19 mouse cellular contexts compared by ENCODE assay signal in the genomic region with DNA sequence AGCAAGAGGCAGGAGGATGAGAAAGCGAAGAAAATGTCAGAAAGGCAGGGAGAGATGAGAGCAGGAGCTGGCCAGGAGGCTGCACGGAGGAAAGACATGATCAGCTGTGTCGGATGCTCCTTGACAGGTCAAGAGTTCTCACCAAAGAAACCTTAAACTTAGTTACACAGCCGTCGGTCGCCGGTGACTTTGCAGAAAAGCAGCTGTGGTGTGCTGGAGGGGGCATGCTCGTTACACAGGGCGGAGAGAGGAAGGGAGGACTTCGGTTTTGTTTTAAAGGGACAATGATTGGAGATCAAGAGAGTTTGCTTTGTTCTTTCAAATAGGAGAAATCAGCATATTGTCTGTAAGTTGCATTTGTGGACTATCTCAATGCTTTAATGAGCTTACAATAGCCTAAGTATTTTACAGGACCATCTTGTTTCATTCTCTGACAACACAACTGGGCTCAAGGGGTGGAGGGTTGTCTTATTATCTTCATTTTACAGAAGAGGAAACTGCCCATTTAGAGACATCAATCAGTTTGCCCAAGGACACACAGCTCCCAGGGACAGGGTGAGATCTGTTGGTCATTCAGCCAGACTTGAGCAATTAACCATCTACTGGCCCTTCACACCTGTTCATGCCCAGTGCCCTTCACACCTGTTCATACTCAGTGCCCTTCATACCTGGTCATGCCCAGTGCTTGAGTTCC.
DNase-seq lines count a peak whose midpoint lies in the region; ATAC-seq lines count a peak whose summit lies in the region.
"Had no signal": no experiment of that assay in that cellular context is flagged by ENCODE, and none has a peak within 500 bp of the region (broad histone marks: within the 10 kb centered on the region; RNA-seq: fewer than 3 reads in every experiment).

No protein-coding gene starts in this region.

- 78% methylated on average over 10 of the region's 10 CpGs for WGBS in midbrain, embryonic 10.5 days
- 79% methylated on average over 10 of the region's 10 CpGs for WGBS in midbrain, embryonic 11.5 days
- 23% methylated on average over 10 of the region's 10 CpGs for WGBS in liver, embryonic 11.5 days

- H3K27ac ChIP-seq in midbrain, embryonic 10.5 days (replicated peaks), result 0 out of 2 replicates have a peak overlapping the region, but pooled peaks have one; percentile 18
- H3K27ac ChIP-seq in midbrain, embryonic 11.5 days (ENCODE audit: low read depth, low read length), result no peak overlapping the region
- H3K27ac ChIP-seq in liver, embryonic 11.5 days (ENCODE audit: low read depth, low read length), result peak overlapping the region; percentile 0; the same call in 1 of the 2 replicates
- H3K27ac ChIP-seq: embryonic facial prominence, embryonic 15.5 days; hindbrain, embryonic 14.5 days had no signal

- H3K27me3 ChIP-seq in midbrain, embryonic 10.5 days (ENCODE audit: low read depth, poor library complexity, severe bottlenecking), result no peaks in the 10 kb centered on the region
- no peaks in the 10 kb centered on the region for H3K27me3 ChIP-seq in midbrain, embryonic 11.5 days (ENCODE audit: control insufficient read depth, insufficient read depth, low read length)
- no peaks in the 10 kb centered on the region for H3K27me3 ChIP-seq in liver, embryonic 11.5 days (replicated peaks; ENCODE audit: control insufficient read depth, insufficient read depth, low read length)
- H3K27me3 ChIP-seq: embryonic facial prominence, embryonic 15.5 days; heart, embryonic 15.5 days had no signal

- DNase-seq in midbrain, embryonic 10.5 days (ENCODE audit: low spot score), result no peak
- no peak for DNase-seq in midbrain, embryonic 11.5 days (ENCODE audit: low spot score, missing footprints)
- DNase-seq in WW6 (ENCODE audit: low read depth, low spot score), result peak; percentile 11
- DNase-seq in liver, embryonic 11.5 days (ENCODE audit: low spot score), result no peak
- DNase-seq in yolk sac, embryonic 10.5 days (ENCODE audit: low spot score), result peak; percentile 42
- no peak for DNase-seq in ovary, postnatal 14 days (ENCODE audit: low spot score)
- DNase-seq in lung, postnatal 4 days, result no peak
- DNase-seq: adrenal gland, postnatal 10 days; cerebellum, adult 2 months; kidney, postnatal 14 days; lung, postnatal 14 days; right cerebral cortex, postnatal 4 days; thymus, postnatal 14 days had no signal

- H3K4me1 ChIP-seq in midbrain, embryonic 10.5 days, result peaks cover 7% of the 10 kb centered on the region; the same call in 1 of the 2 replicates
- H3K4me1 ChIP-seq in midbrain, embryonic 11.5 days (ENCODE audit: control insufficient read depth, insufficient read depth, low read length), result no peaks in the 10 kb centered on the region
- peaks cover 34% of the 10 kb centered on the region for H3K4me1 ChIP-seq in liver, embryonic 11.5 days (replicated peaks; ENCODE audit: control insufficient read depth, insufficient read depth, low read length)

- H3K9ac ChIP-seq in midbrain, embryonic 11.5 days (ENCODE audit: low read length), result no peak overlapping the region
- peak overlapping the region; percentile 22; the same call in 1 of the 2 replicates for H3K9ac ChIP-seq in liver, embryonic 11.5 days (ENCODE audit: low read depth, low read length)
- H3K9ac ChIP-seq: embryonic facial prominence, embryonic 15.5 days; heart, embryonic 15.5 days; hindbrain, embryonic 14.5 days had no signal

- H3K36me3 ChIP-seq in midbrain, embryonic 10.5 days, result peaks cover 28% of the 10 kb centered on the region
- H3K36me3 ChIP-seq in midbrain, embryonic 11.5 days (ENCODE audit: control insufficient read depth, insufficient read depth, low read length), result no peaks in the 10 kb centered on the region; the same call in 1 of the 2 replicates
- peaks cover 6% of the 10 kb centered on the region; the same call in 1 of the 2 replicates for H3K36me3 ChIP-seq in liver, embryonic 11.5 days (ENCODE audit: control insufficient read depth, insufficient read depth, low read length)

- H3K4me2 ChIP-seq in midbrain, embryonic 11.5 days, result no peak overlapping the region
- H3K4me2 ChIP-seq in liver, embryonic 11.5 days, result peak overlapping the region; percentile 50
- H3K4me2 ChIP-seq: embryonic facial prominence, embryonic 15.5 days; heart, embryonic 15.5 days; hindbrain, embryonic 14.5 days had no signal

- no peak overlapping the region for H3K4me3 ChIP-seq in midbrain, embryonic 10.5 days
- no peak overlapping the region for H3K4me3 ChIP-seq in midbrain, embryonic 11.5 days (ENCODE audit: low read depth, low read length)
- peak overlapping the region; percentile 14; the same call in 1 of the 2 replicates for H3K4me3 ChIP-seq in liver, embryonic 11.5 days (ENCODE audit: low read depth, low read length)
- H3K4me3 ChIP-seq: embryonic facial prominence, embryonic 15.5 days; heart, embryonic 15.5 days had no signal

- H3K9me3 ChIP-seq in midbrain, embryonic 10.5 days (replicated peaks), result no peaks in the 10 kb centered on the region
- H3K9me3 ChIP-seq in midbrain, embryonic 11.5 days (ENCODE audit: control insufficient read depth, low read length), result no peaks in the 10 kb centered on the region
- H3K9me3 ChIP-seq in liver, embryonic 11.5 days (ENCODE audit: control insufficient read depth, low read length), result no peaks in the 10 kb centered on the region
- H3K9me3 ChIP-seq: embryonic facial prominence, embryonic 15.5 days; heart, embryonic 15.5 days had no signal

- no peak for ATAC-seq in midbrain, embryonic 11.5 days (ENCODE audit: low FRiP score)
- peak; percentile 79 for ATAC-seq in liver, embryonic 11.5 days (replicated peaks; ENCODE audit: low FRiP score)
- ATAC-seq: CD4-positive, CD25-positive, alpha-beta regulatory T cell, adult 4 months; forebrain, embryonic 16.5 days; intestine, embryonic 16.5 days had no signal

Comparison
In these comparisons a context has a peak if more than half of its experiments do, and no peak if none do; other contexts are left out.
1. DNase-seq: peak in WW6 (single experiment) and yolk sac, embryonic 10.5 days (single experiment); none in midbrain, embryonic 10.5 days (single experiment), midbrain, embryonic 11.5 days (single experiment), liver, embryonic 11.5 days (single experiment), ovary, postnatal 14 days (single experiment) and lung, postnatal 4 days (0 of 2).